Mouse (Mus musculus) layer of hippocampus, postnatal 10 days (tissue): ENCODE data around the gene Nwd1. TPM values are rescaled to one million over a fixed set of nuclear protein-coding genes. Genes with fewer than 3 reads are reported as not detected.
A peak's percentile ranks its signal among the peaks of the same experiment; 100 is the strongest.

ENCODE experiments used
- DNase-seq, 2 experiments: peaks; one replicate each; pipeline ENCODE4 v3.0.0; 2021; ENCODE audit warnings: low spot score in 2 of 2
- total RNA-seq, 2 experiments: library from RNA; stranded (reverse); gene quantifications; 2 replicates each; pipeline ENCODE4 v1.2.3; 2021

Gene Nwd1
- total RNA-seq, 2 experiments from 2014 or later: 31.9 to 37.4 TPM

DNA sequence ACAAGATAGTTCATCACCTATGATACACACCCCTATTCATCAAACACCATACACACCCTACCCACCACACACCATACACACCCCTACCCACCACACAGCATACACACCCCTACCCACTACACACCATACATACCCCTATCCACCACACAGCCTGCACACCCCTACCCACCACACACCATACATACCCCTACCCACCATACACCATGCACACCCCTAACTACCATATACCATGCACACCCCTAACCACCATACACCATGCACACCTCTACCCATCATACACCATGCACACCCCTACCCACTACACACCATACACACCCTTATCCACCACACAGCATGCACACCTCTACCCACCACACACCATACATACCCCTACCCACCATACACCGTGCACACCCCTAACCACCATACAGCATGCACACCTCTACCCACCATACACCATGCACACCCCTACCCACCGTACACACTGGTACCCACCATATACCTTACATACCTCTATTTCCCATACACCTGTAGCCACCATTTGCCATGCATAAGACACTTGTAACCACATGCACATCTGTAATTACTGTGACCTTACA, 51.9 kb downstream of the Nwd1 start:
- no peak for DNase-seq

DNA sequence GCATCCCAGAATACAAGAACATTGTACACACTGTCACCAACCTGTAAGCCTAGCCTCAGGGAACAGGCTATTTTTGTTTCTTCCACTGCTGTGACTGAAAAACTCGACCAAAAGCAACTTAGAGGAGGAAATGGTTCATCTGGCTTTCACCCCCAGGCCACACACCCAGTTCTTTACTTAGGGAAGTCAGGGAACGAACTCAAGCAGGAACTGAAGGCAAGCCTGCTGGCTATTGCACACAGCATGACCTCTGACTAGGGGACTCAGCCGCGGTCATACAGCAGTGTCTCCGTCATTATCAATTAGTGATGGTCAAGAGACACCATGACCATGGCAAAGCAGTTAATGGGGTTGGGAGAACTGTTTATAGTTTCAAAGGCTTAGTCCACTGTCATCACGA, 66.1 kb downstream of the Nwd1 start:
- DNase-seq: no peak

DNA sequence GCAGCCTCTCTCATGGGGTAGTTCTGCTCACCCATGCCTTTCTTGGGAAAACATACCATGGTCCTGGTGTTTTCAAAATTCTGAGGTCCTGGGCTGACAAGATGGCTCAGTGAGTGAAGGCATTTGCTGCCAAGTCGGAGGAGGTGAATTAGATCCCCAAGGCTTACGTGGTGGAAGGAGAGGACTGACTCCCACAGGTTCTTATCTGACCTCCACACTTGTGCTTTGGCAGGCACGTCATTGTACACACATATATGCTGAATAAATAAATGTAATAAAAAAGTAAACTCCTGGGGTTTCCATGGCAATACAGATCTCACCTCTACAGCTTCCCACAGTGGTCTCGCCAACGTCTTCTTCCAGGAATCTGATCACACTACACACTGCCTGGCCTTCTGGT, 70.1 kb downstream of the Nwd1 start:
- no peak for DNase-seq

DNA sequence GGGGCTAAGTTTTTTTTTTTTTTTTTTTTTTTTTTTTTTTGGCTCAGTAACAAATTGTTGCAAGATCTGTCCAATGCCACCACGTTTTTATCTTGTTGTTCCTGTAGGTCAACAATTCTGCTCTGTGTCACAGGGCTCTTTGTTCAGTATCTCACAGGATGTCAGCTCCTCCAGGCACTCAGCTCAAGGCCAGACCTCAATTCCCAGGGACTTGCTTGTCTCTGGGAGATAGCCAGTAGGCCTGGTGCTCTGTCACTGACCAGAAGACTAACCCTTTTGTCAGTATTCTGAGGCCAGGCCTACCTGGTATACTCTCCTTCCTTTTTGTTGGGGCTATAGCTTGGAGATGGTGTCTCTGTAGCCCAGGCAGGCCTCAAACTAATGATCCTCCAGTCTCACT, 74.0 kb downstream of the Nwd1 start:
- DNase-seq: no peak

DNA sequence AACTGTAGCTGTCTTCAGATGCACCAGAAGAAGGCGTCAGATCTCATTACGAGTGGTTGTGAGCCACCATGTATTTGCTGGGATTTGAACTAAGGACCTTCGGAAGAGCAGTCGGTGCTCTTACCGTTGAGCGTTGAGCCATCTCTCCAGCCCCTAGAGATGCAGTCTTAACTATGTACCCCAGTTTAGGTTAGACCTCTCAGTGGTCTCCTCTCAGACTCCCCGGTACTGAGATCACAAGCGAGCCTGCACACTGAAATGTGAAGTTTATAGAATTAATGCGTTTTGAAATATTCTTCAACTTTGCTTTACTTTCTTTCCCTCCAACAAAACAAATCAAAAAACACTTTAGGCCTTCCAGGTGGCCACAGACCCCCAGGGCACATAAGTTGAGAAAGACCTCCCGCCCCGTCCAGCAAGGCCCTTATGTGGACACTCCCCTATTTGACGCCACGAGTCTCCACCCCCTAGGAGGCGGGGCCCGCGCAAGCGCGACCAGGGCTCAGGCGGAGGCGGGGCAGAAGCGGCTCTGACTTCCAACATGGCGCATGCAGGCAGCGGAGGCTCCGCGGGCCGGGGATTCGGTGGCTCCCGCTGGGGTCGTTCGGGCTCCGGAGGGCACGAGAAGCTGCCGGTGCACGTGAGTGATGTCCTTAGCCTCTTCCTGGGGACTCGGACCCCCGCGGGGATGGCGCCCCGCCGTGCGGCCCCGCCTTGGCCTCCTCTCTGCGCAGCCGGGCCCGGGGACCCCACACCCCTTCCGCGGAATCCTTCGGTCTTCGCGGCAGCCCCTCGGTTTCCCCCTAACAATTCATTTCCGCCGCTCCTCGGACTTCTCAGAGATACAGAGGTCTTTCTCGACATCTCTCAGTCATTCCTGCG, 76.5 kb downstream of the Nwd1 start, which contains the start of gene Sin3b:
TSS of gene Sin3b (plus strand) at position 517 of the 882 bp plus-strand sequence.
- peak; percentile 95 to 96 for DNase-seq

DNA sequence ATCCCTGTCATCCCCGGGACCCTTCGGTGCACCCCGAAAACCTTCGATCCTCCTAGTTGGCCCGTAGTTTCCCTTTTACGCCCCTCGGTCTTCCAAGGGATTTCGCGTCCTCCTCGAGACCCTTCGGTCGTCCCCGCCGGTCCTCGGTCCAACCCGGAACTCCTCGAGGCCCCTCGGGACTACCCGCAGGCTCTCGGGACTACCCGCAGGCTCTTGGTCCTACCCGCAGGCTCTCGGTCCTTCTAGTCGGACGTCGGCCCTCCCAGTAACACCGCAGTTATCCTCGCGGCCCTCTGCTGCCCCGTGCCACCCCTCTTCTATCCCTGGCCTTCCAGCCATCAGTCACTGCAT, 77.1 kb downstream of the Nwd1 start:
- peak; percentile 41 to 59 for DNase-seq

DNA sequence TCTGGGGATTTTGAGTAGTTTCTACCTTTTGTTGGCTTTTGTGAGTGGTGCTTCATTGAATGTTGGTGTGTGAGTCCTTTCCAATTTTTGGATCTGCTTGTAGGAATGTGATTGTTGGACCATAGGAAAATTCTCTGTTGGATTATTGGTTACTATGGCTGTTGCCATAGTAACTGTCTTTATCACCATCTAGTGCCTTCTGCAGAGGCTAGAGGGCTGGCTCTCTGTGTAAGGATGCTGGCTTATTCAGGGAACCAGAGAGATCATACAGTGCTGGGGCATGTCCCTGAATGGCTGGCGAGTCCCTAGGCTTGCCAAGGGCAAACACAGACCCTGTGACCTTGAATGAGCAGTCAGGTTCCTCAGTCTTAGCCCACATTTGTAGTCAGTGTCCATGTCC, 82.1 kb downstream of the Nwd1 start:
- no peak for DNase-seq

DNA sequence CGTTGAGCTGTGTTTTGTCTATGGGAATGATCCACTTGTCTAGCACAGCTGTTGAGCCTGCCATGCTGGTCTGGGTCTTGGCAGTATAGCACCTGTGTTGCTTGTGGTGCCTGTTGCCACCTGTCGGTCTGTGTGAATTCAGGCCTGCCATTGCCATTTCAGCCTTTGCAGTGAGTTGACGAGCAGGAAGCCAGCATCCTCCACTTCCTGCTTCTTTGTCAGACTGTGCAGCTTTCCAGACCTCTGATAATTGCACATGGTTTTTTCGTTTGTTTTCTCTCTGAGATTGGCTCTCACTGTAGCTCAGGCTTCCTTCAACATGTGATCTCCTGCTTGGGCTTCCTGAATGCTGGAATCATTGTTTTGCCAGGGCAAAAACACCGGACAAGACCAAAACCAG, 88.5 kb downstream of the Nwd1 start:
- DNase-seq: no peak

DNA sequence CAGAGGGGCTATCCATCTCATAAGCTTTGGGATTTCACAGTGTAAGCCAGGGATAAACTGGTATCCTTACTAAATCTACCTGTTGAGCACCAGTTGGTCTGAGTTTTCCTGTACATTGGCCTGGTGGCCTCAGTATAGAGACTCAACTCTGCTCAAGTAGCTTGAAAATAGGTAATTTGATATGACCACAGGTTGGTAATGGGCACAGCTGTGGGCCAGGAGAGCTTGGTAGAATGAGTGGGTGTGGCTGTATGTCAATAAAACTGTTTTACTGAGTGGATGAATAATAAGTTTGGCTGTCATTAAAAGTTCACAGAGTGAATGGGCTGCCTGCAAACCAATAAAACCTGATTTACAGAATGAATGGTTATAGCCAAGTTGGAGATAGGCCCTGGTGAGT, 90.4 kb downstream of the Nwd1 start:
- DNase-seq: no peak

DNA sequence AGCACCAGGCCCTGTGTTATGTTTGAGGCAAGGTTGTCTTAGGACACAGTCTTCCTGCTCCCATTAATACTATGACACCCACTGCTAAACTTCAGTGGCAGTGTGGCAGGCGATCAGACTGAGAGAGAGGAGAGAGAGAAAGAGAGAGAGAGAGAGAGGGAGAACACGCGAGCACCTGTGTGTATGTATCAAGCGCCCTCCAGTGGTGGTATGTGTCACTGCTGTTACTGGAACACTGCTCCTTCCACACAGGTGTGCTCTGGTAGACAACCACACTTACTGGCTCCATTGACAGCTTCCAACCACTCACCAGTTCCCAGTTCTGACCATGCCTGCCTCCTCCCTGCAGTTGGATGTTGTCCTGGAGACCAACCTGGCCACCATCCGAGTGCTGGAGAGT, 99.5 kb downstream of the Nwd1 start:
- peak; percentile 54 to 62 for DNase-seq

DNA sequence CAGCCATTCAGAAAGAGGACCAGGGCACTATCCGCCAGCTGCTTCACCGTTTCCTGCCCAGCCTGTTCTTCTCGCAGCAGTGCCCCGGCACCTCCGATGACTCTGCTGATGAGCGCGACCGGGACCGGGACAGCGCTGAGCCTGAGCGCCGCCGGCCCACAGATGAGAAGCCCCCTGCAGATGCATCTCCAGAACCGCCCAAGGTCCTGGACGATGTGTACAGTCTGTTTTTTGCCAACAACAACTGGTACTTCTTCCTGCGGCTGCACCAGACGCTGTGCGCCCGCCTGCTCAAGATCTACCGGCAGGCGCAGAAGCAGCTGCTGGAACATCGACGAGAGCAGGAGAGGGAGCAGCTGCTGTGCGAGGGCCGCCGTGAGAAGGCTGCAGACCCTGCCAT, 103.3 kb downstream of the Nwd1 start:
- no peak for DNase-seq

DNA sequence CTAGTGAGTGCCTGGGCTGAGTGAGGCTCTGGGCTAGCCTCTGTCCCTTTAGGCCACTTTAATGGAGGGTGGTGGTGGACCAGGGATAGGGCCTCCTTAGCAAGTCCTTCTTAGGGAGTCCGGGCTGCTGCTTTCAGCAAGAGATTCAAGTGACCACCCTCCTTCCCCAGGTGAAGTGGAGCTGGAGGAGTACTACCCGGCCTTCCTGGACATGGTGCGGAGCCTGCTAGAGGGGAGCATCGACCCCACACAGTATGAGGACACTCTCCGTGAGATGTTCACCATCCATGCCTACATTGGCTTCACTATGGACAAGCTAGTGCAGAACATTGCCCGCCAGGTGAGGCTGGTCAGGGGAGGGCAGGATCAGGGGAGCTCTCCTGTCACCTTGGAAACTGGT, 103.8 kb downstream of the Nwd1 start:
- no peak for DNase-seq

DNA sequence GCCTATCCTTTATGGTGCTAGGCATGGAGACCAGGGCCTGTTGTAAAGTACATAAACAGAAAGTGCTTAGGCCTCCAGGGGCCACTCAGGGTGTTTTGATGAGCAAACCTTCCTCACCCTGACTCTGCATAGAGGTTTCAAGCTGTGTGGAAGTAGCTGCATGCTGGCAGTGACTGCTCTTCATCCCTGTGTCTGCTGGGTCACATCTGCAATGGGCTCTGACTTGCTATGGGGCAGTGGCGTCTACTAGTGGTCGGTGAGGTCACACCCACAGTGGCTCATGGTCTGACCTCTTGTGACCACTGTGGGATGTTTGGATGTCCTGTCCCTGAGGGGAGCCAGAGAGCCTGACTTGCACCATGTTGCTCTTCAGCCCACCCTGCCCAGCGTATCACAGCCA, 104.6 kb downstream of the Nwd1 start:
- peak; percentile 1 to 7 for DNase-seq

DNA sequence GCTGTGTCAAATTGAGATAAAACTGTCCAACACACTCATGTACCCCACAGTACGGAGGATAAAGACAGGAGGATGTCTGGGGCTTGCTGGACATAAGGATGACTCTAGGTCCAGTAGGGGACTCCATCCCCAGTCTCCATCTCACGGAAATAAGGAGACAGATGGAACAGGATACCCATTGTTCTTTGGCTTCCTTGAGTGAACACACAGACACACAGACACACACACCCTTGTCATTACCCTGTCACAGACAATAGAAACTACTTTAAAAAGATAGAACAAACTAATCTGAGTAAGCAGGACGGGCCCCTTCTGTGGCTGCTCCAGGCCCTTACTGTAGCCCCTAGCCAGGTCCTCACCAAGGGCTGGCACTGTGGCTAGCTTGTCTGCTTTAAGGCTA, 105.8 kb downstream of the Nwd1 start:
- DNase-seq: peak in 1 of 2 experiments; percentile 0

DNA sequence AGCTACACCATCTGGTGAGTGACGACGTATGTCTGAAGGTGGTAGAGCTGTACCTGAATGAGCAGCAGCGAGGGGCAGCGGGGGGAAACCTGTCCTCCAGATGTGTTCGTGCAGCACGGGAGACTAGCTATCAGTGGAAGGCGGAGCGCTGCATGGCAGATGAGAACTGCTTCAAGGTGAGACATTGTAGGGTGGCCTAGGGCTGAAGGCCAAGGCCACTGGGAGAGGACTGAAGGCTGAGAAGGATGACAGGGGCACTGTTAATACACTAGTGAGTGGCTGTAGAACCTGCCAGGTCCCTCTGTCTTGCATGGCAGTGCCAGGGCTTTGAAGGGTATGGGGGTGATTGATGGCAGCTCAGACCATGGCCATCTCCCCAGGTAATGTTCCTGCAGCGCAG, 106.7 kb downstream of the Nwd1 start:
- peak; percentile 1 to 5 for DNase-seq

DNA sequence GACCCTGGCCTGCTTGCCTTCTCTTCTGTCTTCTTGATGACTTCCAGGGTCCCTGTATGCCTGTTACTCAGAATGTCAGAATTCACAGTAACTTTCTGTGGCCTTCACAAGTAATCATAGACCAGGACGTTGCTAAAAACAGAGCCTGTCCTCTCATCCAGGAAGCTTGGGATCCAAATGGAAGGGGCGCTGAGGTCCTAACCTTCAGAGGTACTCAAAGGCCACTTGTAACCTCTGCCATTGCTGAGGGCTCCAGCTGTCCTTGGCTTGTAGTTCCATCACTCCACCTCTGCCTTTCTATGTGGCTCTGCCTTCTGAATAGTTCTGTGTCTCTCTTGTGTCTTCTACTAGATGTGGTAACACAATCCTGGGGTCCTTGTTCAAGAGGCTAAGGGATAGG, 107.3 kb downstream of the Nwd1 start:
- peak in 1 of 2 experiments; percentile 6 for DNase-seq

DNA sequence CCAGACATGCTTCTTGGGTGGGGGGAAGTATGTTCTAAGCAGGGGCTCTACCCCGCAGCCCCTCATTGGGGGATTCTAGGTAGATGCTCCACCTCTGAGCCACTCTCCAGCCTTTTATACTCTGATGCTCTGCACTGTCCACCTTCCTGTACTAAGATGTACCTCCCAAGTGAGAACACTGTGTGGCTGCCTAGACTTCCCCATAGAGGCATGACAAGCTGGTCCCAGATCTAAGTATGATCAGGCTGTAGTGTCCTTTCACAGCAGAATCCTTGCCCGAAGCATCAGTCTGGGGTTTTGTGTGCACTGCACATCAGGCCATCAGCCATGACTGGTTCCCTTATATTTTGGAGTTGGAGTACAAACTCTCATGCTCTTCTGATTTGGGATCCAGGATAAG, 109.5 kb downstream of the Nwd1 start:
- DNase-seq: peak in 1 of 2 experiments; percentile 6

DNA sequence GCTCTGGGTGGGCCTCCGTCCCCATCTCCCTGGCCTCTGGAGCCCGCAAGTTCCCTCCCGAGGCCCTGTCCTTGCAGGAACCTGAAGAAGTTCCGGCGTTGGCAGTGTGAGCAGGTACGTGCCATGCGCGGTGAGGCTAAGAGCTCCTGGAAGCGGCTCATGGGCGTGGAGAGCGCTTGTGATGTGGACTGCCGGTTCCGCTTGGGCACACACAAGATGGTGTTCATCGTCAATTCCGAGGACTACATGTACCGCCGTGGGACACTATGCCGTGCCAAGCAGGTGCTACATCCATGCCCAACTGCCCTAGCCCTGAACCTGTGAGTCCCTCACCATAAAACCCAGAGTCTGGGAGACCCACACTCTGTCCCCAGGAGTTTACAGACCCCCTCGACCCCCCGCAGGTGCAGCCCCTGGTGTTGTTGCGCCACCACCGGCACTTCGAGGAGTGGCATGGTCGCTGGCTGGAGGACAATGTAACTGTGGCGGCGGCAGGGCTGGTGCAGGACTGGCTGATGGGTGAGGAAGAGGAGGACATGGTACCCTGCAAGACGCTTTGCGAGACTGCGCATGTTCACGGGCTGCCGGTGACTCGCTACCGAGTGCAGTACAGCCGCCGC, 110.4 kb downstream of the Nwd1 start:
- DNase-seq: peak; percentile 3 to 11

DNA sequence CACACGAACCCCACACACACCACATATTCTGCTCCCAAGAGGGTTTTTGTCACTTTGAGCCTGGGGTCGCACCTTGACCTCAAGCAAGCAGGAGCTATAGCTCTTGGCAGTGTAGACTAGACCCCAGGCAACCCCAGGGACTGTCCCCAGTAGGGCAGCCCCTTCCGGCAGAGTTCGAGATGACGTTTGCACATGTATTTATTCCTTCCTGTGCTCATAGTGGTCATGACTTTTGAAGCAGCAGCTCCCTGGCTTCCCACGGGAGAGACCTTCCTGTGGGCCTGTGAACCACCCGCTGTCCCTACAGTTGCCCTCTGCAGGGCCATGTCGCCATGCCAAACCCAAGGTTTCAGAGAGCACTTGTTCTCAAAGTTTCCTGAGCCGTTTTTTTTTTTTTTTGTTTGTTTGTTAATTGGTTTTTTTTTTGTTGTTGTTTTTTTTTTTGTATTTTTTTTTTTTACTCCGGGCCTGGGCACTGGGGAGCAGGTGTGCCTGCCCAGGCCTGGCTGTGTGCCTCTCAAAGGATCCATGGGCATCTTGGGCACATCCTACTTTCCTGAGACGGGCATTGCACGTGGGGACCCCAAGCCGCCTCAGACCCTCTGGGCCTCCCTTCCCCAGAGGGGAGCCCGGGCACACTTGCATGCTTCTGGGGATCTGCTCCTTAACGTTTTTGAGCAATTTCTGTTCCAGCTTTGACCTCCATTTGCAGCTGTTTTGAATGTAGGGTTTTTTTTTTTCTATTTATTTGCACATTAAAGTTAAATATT, 111.1 kb downstream of the Nwd1 start:
- peak in 1 of 2 experiments; percentile 6 for DNase-seq

DNA sequence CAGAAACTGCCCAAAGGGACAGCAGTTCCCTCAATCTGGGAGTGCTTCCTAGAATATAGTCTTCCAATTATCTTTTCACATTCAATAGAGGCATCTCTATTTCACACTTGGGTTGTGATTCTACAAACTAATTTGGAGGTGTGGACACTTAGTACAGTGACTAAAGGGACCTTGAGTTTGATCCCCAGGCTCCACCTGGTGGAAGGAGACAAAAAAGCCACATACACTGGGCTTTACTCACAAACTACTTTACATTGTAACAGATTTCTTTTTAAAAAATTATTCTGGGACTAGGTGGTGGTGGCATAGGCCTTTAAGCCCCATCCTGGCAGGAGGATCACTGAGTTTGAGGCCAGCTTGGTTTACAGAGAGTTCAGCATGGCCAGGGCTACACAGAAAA, 111.8 kb downstream of the Nwd1 start:
- DNase-seq: peak; percentile 2 to 8

DNA sequence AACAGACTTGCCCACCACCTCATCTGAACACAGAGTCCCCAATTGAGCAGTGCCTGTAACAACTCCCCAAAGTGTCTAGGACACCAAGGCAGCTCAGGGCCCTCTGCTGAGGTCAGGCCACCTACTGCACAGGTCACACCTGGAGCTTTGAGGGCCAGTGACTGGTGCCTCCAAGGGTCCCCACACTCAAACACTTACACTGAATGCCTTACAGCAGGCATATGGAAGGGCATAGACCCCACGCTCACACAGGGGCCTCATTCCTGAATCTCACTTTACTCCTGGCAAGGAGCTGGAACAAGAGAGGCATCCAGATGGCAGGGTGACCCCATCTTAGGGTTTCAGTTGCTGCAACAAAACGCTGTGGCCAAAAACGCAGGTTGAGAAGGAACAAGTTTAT, 113.7 kb downstream of the Nwd1 start:
- DNase-seq: peak in 1 of 2 experiments; percentile 8
